Mouse (Mus musculus): Measurements from ENCODE around the gene Vav2. TPM values are rescaled to one million over a fixed set of nuclear protein-coding genes. Genes with fewer than 3 reads are reported as not detected.

Vav2 gene
- polyA plus RNA-seq, 1 experiment from 2014 or later, result 15.0 TPM

DNA sequence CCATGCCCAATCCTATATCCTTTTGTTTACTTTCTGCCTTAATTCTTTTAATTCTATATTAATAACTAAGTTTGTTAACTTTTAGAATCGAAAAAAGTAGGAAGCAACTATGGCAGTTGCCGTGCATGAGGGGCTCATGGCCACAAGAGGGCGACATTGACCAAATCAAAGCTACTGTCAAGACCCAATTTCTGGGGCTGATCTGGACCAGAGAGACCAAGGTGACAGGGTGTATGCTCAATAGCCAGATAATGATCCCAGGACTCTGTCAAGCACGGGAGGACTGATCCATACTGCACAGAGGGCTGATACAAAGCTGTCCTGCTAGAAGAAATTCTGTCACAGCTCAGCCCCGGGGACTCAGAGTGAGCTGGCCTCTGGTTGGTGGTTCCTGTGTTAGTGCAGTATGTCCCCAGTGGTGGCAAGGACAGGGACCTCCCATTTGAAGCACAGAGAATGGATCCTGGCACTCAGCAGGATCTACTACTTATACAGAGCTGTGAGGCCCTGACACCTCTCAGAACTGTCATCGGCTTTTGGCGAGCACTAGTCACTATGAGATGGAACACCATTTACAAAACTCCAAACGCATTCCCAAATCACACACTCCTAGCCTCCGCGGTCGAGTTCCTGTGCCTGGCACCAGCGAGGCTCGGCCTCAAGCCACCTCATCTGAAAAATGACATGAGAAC, 145.8 kb downstream of the Vav2 start:
- no peaks in the 10 kb centered on the region for H3K4me1 ChIP-seq (ENCODE audit: control insufficient read depth, insufficient read depth, low read length)
- ATAC-seq (ENCODE audit: low FRiP score), result peak; percentile 55; the same call in 1 of the 2 replicates
- DNase-seq (ENCODE audit: low spot score, missing footprints), result peak; percentile 96
- H3K27me3 ChIP-seq (ENCODE audit: control insufficient read depth, insufficient read depth, low read length), result no peaks in the 10 kb centered on the region
- 75% methylated on average over 13 of the region's 13 CpGs for WGBS
- H3K4me3 ChIP-seq (ENCODE audit: low read depth, low read length), result no peak overlapping the region
- H3K9me3 ChIP-seq (ENCODE audit: control insufficient read depth, low read length), result no peaks in the 10 kb centered on the region
- no peak overlapping the region for H3K27ac ChIP-seq (ENCODE audit: low read depth, low read length)
- no peak overlapping the region for H3K4me2 ChIP-seq
- H3K36me3 ChIP-seq (ENCODE audit: control insufficient read depth, insufficient read depth, low read length), result peaks cover 11% of the 10 kb centered on the region; the same call in 1 of the 2 replicates
- no peak overlapping the region for H3K9ac ChIP-seq (ENCODE audit: low read length)

DNA sequence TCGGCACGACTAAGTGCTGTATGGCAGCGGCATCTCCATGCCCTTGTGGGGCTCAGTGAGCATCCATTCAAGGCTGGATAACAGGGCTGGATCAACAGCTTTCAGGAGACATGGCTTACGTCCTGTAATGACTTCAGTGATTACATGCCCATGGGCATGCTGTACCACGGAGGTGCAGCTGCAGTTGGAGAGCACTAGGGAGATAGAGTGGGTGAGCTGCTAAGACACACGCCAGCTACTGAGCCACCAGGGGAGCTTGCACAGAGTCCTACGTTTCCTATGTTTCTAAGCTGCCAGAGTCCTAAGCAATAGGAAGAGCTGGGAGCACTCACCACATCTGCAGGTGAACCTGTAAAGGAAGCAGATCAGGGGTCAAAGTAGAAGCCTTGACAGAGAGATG, 148.0 kb downstream of the Vav2 start:
- Histone ChIP-seq H3K27ac (ENCODE audit: low read depth, low read length) (no peak overlapping the region), H3K4me3 (ENCODE audit: low read depth, low read length) (no peak overlapping the region), H3K4me1 (ENCODE audit: control insufficient read depth, insufficient read depth, low read length) (no peaks in the 10 kb centered on the region), H3K4me2 (no peak overlapping the region), H3K27me3 (ENCODE audit: control insufficient read depth, insufficient read depth, low read length) (no peaks in the 10 kb centered on the region), H3K9ac (ENCODE audit: low read length) (no peak overlapping the region), H3K9me3 (ENCODE audit: control insufficient read depth, low read length) (peaks cover 5% of the 10 kb centered on the region; the same call in 1 of the 2 replicates), H3K36me3 (ENCODE audit: control insufficient read depth, insufficient read depth, low read length) (peaks cover 22% of the 10 kb centered on the region)
- no peak for ATAC-seq (ENCODE audit: low FRiP score)
- DNase-seq (ENCODE audit: low spot score, missing footprints), result peak; percentile 82
- 92% methylated on average over 7 of the region's 7 CpGs for WGBS

DNA sequence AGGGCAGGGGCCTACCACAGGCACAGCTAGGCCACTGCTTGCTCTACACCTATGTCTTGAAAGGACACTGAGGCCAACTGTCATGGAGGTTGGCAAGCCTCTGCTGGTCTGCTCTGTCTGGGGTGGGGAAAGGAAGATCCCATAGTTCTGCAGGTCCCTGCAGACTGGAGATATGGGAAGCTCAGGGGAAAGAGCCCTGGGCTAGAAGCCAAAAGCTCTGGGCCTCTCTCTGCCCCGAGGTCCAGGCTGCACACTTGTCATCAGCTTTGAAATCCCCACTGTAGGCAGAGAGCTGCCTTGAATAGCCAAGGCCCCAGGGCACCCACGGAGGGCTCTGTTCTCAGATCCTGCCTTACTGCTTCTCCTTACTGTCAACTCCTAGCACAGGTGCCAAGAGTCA, 158.5 kb downstream of the Vav2 start:
- H3K36me3 ChIP-seq (ENCODE audit: control insufficient read depth, insufficient read depth, low read length), result peaks cover 21% of the 10 kb centered on the region

DNA sequence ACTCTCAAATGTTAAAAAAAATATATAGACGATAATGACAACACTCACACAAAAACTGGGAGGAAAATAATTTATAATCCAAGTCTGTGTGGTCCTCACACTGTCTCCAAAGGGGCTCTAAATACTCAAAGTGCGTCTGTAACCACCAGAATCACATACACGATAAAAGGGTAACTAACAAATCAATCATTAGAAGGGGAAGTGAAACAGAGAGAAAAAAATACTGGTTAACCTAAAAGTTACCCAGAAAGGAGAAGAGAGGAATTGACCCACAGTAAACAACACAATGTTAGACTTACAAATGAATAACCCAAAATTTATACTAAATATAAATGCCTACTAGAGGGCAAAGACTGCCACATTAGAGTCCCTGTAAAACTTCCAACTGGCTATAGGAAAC, 161.0 kb downstream of the Vav2 start:
- Histone ChIP-seq H3K4me2 (no peak overlapping the region), H3K9me3 (ENCODE audit: control insufficient read depth, low read length) (no peaks in the 10 kb centered on the region), H3K36me3 (ENCODE audit: control insufficient read depth, insufficient read depth, low read length) (peaks cover 15% of the 10 kb centered on the region), H3K27ac (ENCODE audit: low read depth, low read length) (no peak overlapping the region), H3K4me3 (ENCODE audit: low read depth, low read length) (no peak overlapping the region), H3K4me1 (ENCODE audit: control insufficient read depth, insufficient read depth, low read length) (no peaks in the 10 kb centered on the region), H3K27me3 (ENCODE audit: control insufficient read depth, insufficient read depth, low read length) (no peaks in the 10 kb centered on the region), H3K9ac (ENCODE audit: low read length) (no peak overlapping the region)
- DNase-seq (ENCODE audit: low spot score, missing footprints), result peak; percentile 8
- no peak for ATAC-seq (ENCODE audit: low FRiP score)
- WGBS, result 88% methylated on average over 3 of the region's 3 CpGs

More for the DNA sequence above, 158.5 kb downstream of the Vav2 start:
- no peak overlapping the region for H3K9ac ChIP-seq (ENCODE audit: low read length)
- no peak overlapping the region for H3K27ac ChIP-seq (ENCODE audit: low read depth, low read length)
- no peaks in the 10 kb centered on the region for H3K4me1 ChIP-seq (ENCODE audit: control insufficient read depth, insufficient read depth, low read length)
- H3K4me2 ChIP-seq, result no peak overlapping the region
- 91% methylated on average over 2 of the region's 2 CpGs for WGBS
- ATAC-seq (ENCODE audit: low FRiP score), result no peak
- no peak overlapping the region for H3K4me3 ChIP-seq (ENCODE audit: low read depth, low read length)
- no peaks in the 10 kb centered on the region for H3K27me3 ChIP-seq (ENCODE audit: control insufficient read depth, insufficient read depth, low read length)
- DNase-seq (ENCODE audit: low spot score, missing footprints), result no peak
- no peaks in the 10 kb centered on the region for H3K9me3 ChIP-seq (ENCODE audit: control insufficient read depth, low read length)

DNA sequence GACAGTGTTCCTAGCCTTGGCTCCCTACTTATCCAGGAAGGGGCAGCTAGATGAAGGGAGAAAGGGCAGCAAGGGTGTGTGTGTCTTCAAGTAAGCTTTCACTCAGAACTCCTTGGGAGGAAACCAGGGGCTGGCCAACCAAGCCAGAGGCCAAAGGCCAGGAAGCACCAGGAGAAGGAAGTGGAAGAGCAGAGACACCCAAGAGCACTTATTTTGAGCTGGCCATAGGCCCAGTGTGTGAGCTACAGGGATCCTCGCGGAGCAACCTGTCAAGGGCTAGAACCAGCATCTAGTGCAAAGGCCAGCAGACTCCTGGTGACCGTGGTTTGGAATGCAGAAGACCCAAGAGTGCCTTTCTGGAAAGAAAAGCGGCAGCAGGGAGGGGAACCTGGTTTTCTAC, 163.8 kb downstream of the Vav2 start:
- DNase-seq (ENCODE audit: low spot score, missing footprints) (no peak), ATAC-seq (ENCODE audit: low FRiP score) (no peak)
- no peak overlapping the region for H3K9ac ChIP-seq (ENCODE audit: low read length)

DNA sequence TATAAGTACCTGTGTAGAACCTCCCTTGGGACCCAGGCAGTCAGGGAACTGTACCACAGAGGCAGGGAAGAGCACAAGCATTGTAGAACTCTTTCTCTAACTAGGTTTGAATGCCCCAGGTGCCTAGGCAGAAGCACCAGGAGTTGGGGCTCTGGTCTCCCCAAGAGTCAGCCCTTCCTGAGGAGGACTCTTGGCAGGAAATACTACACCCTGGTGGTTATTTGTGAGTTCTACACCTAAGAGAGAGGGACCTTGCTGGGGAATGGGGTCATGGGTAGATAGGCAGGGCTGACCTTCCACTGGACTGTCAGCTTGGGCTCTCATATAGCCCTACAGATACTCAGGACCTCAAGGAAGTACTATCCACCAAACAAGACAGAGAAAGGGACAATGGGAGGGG, 175.4 kb downstream of the Vav2 start:
- Histone ChIP-seq H3K9ac (ENCODE audit: low read length) (no peak overlapping the region), H3K4me3 (ENCODE audit: low read depth, low read length) (no peak overlapping the region), H3K27me3 (ENCODE audit: control insufficient read depth, insufficient read depth, low read length) (no peaks in the 10 kb centered on the region), H3K9me3 (ENCODE audit: control insufficient read depth, low read length) (no peaks in the 10 kb centered on the region), H3K4me2 (no peak overlapping the region), H3K36me3 (ENCODE audit: control insufficient read depth, insufficient read depth, low read length) (no peaks in the 10 kb centered on the region), H3K4me1 (ENCODE audit: control insufficient read depth, insufficient read depth, low read length) (no peaks in the 10 kb centered on the region), H3K27ac (ENCODE audit: low read depth, low read length) (no peak overlapping the region)
- ATAC-seq (ENCODE audit: low FRiP score), result no peak
- DNase-seq (ENCODE audit: low spot score, missing footprints), result no peak

More for the DNA sequence above, 163.8 kb downstream of the Vav2 start:
- Histone ChIP-seq H3K4me2 (no peak overlapping the region), H3K4me1 (ENCODE audit: control insufficient read depth, insufficient read depth, low read length) (no peaks in the 10 kb centered on the region), H3K4me3 (ENCODE audit: low read depth, low read length) (no peak overlapping the region), H3K9me3 (ENCODE audit: control insufficient read depth, low read length) (no peaks in the 10 kb centered on the region), H3K36me3 (ENCODE audit: control insufficient read depth, insufficient read depth, low read length) (peaks cover 5% of the 10 kb centered on the region; the same call in 1 of the 2 replicates), H3K27ac (ENCODE audit: low read depth, low read length) (no peak overlapping the region), H3K27me3 (ENCODE audit: control insufficient read depth, insufficient read depth, low read length) (no peaks in the 10 kb centered on the region)
- WGBS, result 86% methylated on average over 4 of the region's 4 CpGs

DNA sequence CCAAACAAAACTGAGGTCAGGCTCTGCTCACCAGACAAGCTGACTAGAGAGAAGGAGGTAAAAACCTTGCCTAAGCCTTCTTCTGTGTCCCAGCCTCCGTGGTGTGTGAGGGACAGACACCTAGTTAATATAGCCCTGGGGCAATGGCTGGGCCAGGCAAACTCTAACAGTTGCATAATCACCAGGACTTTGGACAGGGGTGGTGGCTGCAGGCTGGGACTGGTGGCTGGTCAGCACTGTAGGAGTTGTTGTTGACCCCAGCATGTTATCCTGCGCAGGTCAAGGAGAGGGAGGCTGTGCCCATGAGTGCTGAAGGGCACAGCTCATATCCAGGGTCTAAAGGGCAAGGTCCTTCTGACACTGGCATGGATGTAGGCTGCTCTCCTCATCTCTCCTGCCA, 178.6 kb downstream of the Vav2 start, which contains the start of gene Sardh:
Sardh (minus strand) TSS at position 127 of the 400 bp plus-strand sequence.
- H3K27me3 ChIP-seq (ENCODE audit: control insufficient read depth, insufficient read depth, low read length), result no peaks in the 10 kb centered on the region
- no peak within 1 kb of the TSS for H3K9ac ChIP-seq (ENCODE audit: low read length)
- no peak within 1 kb of the TSS for H3K4me3 ChIP-seq (ENCODE audit: low read depth, low read length)
- no peaks in the 10 kb centered on the region for H3K9me3 ChIP-seq (ENCODE audit: control insufficient read depth, low read length)
- DNase-seq (ENCODE audit: low spot score, missing footprints) (no peak), ATAC-seq (ENCODE audit: low FRiP score) (no peak)
- 91% methylated on average over 2 of the region's 2 CpGs for WGBS
- no peak within 1 kb of the TSS for H3K4me2 ChIP-seq
- H3K36me3 ChIP-seq (ENCODE audit: control insufficient read depth, insufficient read depth, low read length), result no peaks in the 10 kb centered on the region
- no peaks in the 10 kb centered on the region for H3K4me1 ChIP-seq (ENCODE audit: control insufficient read depth, insufficient read depth, low read length)
- no peak within 1 kb of the TSS for H3K27ac ChIP-seq (ENCODE audit: low read depth, low read length)

DNA sequence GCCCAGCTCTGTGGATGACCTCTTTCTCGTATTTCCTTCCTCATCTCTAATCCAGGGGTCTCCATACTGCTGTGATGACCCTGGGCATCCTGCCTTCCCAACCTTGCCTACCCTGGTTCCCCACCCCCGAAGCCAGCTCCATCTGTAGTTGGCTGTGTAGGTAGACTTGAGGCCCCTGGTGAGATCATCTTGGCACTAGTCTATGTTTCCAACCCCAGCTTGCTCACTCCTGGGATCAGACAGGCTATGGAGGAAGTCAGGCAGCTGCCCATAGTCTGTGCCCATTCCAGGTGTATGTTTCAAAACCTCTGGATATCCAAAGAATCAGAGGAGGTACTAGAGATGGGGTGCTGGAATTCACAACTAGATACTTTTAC, 179.4 kb downstream of the Vav2 start:
- Histone ChIP-seq H3K36me3 (ENCODE audit: control insufficient read depth, insufficient read depth, low read length) (no peaks in the 10 kb centered on the region), H3K4me3 (ENCODE audit: low read depth, low read length) (no peak overlapping the region), H3K9me3 (ENCODE audit: control insufficient read depth, low read length) (no peaks in the 10 kb centered on the region), H3K9ac (ENCODE audit: low read length) (no peak overlapping the region), H3K27me3 (ENCODE audit: control insufficient read depth, insufficient read depth, low read length) (no peaks in the 10 kb centered on the region), H3K4me1 (ENCODE audit: control insufficient read depth, insufficient read depth, low read length) (no peaks in the 10 kb centered on the region), H3K4me2 (no peak overlapping the region), H3K27ac (ENCODE audit: low read depth, low read length) (no peak overlapping the region)
- ATAC-seq (ENCODE audit: low FRiP score) (no peak), DNase-seq (ENCODE audit: low spot score, missing footprints) (no peak)
- WGBS, result 65% methylated on average over 2 of the region's 2 CpGs

DNA sequence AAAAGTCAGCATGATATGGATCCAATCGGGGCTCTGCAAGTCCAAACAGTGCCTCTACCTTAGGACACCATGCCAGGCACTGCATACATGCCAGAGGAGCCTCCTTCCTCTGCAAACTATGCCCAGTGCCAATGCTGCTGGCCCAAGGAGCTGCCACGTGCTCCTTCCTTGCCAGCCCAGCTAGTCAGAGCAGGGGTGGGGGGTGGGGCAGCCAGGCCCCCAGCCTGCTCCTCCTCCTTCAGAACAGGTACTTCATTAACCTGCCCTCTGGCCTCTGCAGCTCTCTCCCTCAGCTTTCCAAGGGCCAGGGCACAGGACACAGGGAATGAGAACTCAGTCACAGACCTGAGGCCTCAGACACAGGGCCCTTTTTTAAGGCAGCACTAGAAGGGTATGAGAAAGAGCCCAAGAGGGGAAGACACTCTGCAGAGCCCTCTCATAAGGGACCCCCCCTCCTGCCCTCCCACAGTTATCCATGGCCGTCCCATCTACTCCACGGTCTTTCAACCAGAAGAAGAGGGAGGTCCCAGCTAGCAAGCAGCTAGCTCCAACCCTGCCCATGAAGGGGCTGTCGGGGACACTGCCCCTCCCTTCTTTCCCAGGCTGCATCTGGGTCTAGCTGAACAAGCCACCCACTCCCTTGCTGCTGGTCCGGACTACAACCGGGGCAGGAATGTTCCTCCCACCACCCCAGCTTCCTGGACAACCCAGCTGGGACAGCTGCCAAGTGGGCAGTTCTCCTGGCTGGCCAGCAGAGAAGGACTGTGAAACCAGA, 179.9 kb downstream of the Vav2 start:
- Histone ChIP-seq H3K4me3 (ENCODE audit: low read depth, low read length) (no peak overlapping the region), H3K4me1 (ENCODE audit: control insufficient read depth, insufficient read depth, low read length) (no peaks in the 10 kb centered on the region), H3K9me3 (ENCODE audit: control insufficient read depth, low read length) (no peaks in the 10 kb centered on the region), H3K27ac (ENCODE audit: low read depth, low read length) (no peak overlapping the region), H3K36me3 (ENCODE audit: control insufficient read depth, insufficient read depth, low read length) (no peaks in the 10 kb centered on the region), H3K27me3 (ENCODE audit: control insufficient read depth, insufficient read depth, low read length) (no peaks in the 10 kb centered on the region), H3K9ac (ENCODE audit: low read length) (no peak overlapping the region), H3K4me2 (no peak overlapping the region)
- WGBS, result 56% methylated on average over 7 of the region's 7 CpGs
- ATAC-seq (ENCODE audit: low FRiP score) (no peak), DNase-seq (ENCODE audit: low spot score, missing footprints) (no peak)

Measured in midbrain, embryonic 11.5 days (tissue).